Mouse (Mus musculus) cerebellum, postnatal 4 days (tissue): ENCODE results near the gene Ak3.

Source experiments
- DNase-seq, 2 experiments: peaks; one replicate each; pipeline ENCODE4 v3.0.0; 2022; ENCODE audit warnings: low spot score in 2 of 2, mixed read lengths in 1 of 2

Ak3 gene

DNA sequence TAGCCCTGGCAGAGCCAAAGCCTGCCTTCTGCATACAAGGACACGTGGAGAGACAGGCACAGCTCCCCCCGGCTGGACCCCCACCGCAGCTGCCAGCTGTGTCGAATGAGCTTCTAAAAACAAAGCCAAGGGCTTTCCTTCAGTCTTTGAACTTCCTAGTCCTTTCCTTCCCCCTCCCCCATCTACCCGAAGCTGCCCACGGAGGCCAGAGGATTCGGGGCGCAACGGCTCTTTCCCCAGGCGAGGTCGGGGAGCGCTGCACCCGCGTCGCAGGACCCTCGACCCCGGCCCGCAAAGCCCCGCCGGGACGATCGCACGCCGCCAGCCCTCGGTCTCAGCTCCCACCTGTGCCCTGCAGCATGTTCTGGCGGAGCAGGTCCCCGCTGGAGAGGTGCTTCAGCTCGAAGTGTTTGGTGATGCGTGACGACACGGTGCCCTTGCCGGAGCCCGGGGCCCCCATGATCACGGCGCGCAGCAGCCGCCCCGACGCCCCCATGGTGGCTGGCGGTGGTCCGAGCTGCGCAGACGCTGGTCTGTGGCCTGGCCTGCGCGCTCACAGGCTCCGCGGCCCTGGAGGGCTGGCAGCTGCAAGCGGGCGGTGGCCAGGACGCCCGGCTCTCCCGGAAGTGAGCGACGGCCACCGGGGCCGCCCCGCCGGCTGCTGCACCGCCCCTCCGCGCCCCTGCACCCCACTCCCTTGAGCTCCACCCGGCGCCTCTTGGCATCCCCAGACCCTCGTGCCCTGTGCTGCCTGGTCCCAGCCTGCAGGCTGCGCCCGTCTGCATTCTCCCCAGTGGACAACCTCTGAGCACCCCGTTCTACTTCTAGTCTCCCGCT, at the start of gene Ak3:
Gene Ak3, minus strand, starts transcription at position 628 of the 837 bp plus-strand sequence.
- peak; percentile 40 to 70 for DNase-seq

- no peak for DNase-seq
Measured at GRCm38 (mm10) chr19:29092194-29092593, 44.4 kb upstream of the Ak3 start.

DNA sequence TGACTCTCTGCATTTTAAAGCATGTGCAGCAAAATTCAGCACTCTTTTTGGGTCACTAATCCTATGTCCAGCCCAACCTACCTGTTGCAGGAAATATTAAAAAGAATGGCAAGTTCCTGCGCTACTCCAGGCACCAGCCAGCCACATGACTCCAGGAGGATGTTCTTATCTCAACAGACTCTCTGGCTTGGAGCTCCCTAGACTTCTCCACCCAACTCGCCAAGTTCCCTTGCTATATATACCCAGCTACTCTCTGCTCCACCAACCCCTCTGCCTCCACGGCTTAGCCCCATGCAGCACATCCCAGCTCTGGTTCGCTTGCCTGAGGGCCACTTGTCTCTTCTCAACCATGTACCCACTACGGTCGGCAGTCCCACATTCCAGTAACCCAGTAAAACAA, 40.9 kb upstream of the Ak3 start:
- no peak for DNase-seq

GRCm38 (mm10) chr19:29074802-29075201, 27.0 kb upstream of the Ak3 start:
- no peak for DNase-seq

DNA sequence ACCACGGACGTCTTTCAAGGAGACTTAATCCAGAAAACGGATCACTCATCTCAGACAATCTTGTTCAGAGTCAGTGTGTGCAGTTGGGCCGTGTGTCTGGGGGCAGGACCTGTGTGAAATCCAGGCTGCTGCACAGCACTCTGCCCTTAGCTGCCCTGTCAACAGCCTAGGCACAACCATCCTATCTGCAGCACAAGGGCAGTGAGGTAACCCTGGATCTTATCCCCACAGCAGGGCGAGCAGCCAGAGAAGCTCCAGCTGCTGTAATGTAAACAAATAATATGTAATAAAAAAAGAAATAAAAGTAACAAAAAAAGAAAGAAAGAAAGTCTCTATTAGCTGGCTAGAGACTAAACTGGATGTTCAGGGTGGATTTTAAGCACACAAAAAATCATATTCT, 21.4 kb upstream of the Ak3 start:
- DNase-seq: no peak

DNA sequence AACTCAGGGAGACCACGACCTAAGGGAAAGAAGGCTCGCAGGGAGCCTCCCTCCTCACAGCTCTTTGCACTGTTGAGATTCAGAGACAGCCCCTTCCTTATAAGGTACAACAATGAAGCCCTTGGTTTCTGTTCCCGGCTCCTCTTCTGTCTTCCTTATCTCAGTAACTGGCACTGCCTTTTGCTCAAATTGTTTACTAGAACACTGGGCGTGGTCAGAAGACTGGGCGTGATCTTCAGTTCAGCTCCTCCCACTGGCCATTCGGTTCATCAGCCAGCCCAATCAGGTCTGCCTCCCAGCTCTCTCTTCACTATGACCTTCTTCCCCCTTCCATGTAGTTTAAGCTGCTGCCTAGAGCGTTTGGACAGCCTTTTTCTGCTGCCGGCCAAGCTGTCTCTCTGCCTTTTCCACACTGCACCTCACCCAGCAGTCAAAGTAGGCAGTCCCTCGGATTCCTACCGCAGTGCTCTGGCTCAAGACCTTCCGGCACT, 19.3 kb upstream of the Ak3 start:
- DNase-seq: no peak

DNA sequence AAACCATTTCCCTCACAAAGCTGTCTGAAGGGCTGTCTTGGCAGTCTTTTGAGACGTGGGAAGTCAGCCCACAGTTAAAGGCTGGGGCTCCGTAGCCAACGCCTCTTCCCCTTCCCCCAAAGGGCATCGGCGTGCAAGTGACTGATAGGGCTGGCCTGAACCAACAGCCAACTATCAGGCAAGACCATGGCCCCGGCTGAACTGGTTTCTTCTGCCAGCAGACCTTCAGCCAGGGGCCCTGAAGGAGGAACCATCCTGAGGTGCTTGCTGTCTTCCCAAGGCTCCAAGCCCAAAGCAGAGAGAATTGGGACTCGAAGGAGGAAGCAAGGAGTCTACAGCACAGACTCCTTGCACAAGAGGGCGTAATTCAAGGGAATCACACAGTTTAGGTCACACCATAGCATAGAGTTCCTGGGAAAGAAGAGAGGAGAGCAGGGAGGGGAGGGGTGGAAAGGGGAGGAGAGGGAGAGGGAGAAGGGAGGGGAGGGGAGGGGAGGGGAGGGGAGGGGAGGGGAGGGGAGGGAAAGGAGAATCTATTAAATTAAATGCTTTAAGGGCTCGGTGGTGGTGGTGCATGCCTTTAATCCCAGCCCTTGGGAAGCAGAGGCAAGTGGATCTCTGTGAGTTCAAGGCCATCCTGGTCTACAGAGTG, 16.8 kb upstream of the Ak3 start:
- no peak for DNase-seq

DNA sequence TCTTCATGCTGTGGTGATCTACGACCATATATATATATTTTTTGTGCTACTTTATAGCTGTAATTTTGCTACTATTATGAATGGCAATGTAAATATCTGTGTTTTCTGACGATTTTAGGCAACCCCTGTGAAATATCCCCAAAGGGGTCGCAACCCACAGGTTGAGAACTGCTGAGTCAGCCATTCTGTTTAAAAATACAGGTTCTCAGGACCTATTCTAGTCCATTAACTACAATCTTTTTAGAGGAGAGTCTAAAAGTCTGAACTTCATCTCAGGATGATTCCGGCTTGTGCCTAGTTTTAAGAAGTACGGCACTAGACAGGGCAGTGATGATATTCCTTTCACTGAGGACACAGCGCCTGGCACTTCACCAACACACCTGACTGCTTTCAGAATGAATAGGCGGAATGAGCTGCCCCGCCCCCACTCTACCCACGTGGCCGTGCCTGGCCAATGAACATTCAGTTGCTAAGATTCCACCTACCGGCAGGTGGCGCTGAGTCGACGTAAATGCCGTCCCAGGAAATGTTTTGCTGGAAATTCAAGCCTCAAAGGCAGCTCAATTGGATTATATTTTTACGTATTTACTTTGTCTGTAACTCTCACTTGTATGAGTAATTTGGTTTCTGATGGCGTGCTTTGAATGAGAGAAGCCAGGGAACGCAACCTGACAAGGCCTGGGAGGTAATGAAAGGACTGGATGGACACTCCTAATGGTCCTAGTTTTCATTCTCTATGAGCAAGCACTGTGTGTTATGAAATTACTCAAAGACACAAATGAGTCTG, 16.0 kb upstream of the Ak3 start:
- DNase-seq: peak; percentile 89 to 94

GRCm38 (mm10) chr19:29063009-29063408, 15.2 kb upstream of the Ak3 start:
- no peak for DNase-seq

DNA sequence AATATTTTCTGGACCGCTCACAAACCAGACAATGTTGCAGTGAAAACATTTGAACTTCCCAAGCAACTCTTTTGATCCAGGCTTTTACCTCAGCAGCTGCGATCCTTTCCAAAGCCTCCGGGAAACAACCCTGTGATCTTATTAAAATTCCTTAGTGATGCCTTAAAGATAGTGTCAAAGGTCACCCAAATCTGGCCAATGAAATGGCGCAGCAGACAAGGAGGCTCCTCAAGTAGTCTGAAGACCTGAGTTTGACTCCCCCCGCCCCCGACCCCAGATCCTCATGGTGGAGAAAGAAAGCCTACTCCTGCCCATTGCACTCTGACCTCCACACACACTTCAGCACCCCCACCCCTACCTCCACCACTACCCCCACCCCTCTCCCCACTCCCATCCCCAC, 12.5 kb upstream of the Ak3 start:
- no peak for DNase-seq

- DNase-seq: no peak
Measured at GRCm38 (mm10) chr19:29059688-29060087, 11.9 kb upstream of the Ak3 start.

- no peak for DNase-seq
Measured at GRCm38 (mm10) chr19:29058741-29059140, 11.0 kb upstream of the Ak3 start.

GRCm38 (mm10) chr19:29055469-29055868, 7.7 kb upstream of the Ak3 start:
- no peak for DNase-seq

DNA sequence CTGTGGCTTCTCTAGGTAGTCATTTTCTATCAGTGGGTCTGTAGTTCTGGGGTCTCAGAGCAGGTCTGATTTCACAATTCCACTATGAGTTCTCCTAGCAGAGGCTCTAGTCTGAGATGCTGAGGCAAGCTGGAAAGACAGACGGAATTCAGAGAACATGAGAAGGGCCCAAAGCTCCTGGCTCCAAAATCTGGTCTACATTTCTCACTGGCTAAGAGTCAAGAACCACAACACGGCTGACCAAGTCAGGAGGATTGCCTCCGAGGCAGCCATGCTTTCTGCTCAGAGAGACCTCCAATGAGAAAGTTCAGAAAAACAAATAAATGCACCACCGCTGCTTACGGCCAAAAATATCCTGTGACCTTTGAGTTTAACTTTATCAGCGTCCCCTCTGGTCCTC, 6.8 kb upstream of the Ak3 start:
- DNase-seq: no peak

DNA sequence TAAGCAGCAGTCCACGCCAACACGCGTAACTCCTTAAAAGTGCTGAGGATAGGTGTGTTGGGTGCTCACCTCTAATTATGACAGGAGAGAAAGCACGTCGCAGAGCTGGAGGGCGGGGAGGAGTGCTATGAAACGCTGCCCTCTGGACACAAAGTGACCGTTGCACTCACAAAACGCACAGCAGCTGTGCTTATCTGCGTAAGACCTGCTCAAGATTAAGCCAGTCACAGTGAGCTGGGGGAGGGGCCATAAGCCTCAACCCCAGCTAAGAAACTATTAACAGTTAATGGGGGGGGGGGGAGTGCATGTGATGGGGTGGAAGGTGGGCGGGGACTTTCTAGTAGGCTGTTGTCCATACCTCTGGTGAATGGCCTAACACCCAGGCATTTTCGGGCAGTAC, 5.0 kb upstream of the Ak3 start:
- no peak for DNase-seq

- DNase-seq: no peak
Measured at GRCm38 (mm10) chr19:29050186-29050980, 2.6 kb upstream of the Ak3 start.

DNA sequence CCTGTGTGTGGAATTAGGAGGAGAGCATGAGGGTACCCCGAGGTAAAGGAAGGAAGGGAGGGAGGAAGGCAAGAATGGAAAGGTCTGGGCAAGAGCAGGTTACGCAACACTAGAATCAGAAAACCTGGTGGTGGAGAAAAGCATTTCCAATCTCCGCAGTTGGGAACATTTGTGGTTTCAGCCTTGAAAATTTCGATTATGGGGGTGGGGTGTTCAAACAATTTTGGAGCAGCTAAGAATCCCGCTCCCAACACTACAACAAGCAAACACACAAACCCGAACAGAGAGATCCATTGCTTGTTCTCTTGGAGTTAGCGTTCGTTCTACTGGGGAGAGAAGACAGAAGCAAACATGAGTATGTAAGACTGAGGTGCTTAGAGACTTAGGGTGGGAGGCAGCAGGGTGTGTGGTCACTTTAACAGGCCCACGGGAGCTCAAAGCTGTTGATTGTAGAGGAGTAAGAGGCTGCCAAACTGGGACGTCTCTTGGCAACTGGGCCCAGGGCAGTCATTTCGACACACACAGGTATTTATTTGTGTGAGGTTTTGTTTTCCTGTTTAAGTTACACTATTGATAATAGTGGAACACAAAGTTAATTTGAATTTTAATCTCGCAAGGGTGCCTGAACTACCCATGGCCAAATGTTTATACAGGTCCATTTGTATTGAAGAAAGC, 1.8 kb upstream of the Ak3 start:
- DNase-seq: no peak

GRCm38 (mm10) chr19:29046961-29047333, 814 bp downstream of the Ak3 start:
- DNase-seq: no peak

DNA sequence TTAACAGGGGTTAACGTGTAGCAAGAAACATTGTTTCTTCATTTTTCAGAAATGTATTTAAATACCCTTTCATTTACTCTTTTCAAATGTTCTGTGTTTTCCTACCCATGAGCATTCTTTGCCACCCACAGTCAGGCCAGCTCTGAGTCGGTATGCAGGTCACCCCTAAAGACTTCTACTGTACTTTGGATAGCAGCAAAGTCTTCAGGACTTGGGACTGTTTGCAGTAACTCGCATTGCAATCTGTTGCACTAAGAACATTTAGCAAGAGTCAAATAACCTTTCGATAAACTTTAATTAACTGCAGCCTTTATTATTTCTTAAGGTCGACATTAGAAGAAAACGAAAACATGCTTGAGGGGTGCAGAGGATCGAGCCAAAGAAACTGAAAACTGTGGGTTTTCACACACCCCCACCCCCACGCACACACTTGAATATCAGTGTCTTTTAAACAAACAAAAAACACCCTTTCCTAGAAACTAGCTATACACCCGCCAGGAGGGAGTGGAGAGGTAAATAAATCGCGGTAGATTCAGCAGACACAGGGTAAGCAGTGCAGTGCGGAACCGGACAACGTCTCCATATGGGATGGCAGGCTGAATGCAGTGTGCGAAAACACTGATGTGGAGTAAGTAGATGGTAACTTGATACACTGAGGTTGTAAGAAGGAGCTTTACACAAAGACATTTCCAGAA, 1.7 kb downstream of the Ak3 start:
- DNase-seq: no peak

DNA sequence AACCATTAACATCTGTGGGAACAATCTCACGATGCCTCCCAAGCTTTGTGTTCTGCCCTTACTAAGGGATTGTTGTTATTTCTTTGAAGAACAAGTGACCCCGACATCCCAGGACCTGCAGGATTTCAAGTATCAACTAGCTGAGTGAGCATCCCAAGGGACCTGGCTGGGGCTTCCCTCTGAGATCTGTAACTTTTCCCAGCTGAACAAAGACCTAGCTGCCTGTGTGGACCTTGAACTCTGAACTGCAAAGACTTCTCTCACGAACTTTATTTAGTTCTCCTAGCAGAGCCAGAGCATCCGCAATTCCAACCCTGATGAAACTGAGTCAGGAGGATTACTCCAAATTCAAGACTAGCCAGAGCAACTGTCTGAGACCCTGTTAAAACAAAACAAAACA, 2.4 kb downstream of the Ak3 start:
- no peak for DNase-seq
